Mouse (Mus musculus): Measurements from ENCODE around the gene Oit1. TPM values are rescaled to one million over a fixed set of nuclear protein-coding genes. Genes with fewer than 3 reads are reported as not detected.

Oit1 gene
- total RNA-seq, 2 experiments from 2014 or later, result 0.98 TPM; not detected in 1

GRCm38 (mm10) chr14:8335947-8336346 is 42.6 kb downstream of the Oit1 start:
- no peak for DNase-seq

GRCm38 (mm10) chr14:8334511-8334910 is 44.0 kb downstream of the Oit1 start:
- DNase-seq, result no peak

GRCm38 (mm10) chr14:8332314-8333252 is 46.0 kb downstream of the Oit1 start:
- no peak for DNase-seq

- peak; percentile 59 to 62 for DNase-seq
Observed at GRCm38 (mm10) chr14:8331307-8331905, 47.1 kb downstream of the Oit1 start.

GRCm38 (mm10) chr14:8330390-8330789 is 48.2 kb downstream of the Oit1 start:
- DNase-seq, result no peak

GRCm38 (mm10) chr14:8329552-8329951 is 49.0 kb downstream of the Oit1 start:
- no peak for DNase-seq

GRCm38 (mm10) chr14:8327371-8327770 is 51.2 kb downstream of the Oit1 start:
- DNase-seq, result peak in 1 of 2 experiments; percentile 44

GRCm38 (mm10) chr14:8326961-8327360 is 51.6 kb downstream of the Oit1 start:
- peak; percentile 27 to 42 for DNase-seq

GRCm38 (mm10) chr14:8325746-8326145 is 52.8 kb downstream of the Oit1 start:
- DNase-seq, result no peak

GRCm38 (mm10) chr14:8320528-8320927 is 58.0 kb downstream of the Oit1 start:
- DNase-seq, result no peak

GRCm38 (mm10) chr14:8317194-8318097 is 61.1 kb downstream of the Oit1 start, which contains the start of gene Fam107a:
Fam107a (minus strand) TSS chr14:8318023.
- no peak for DNase-seq

GRCm38 (mm10) chr14:8316366-8317193 is 62.0 kb downstream of the Oit1 start:
- no peak for DNase-seq

- DNase-seq, result no peak
Observed at GRCm38 (mm10) chr14:8315169-8315568, 63.4 kb downstream of the Oit1 start.

- no peak for DNase-seq
Observed at GRCm38 (mm10) chr14:8314536-8314935, 64.0 kb downstream of the Oit1 start.

GRCm38 (mm10) chr14:8313877-8314276 is 64.7 kb downstream of the Oit1 start:
- DNase-seq, result no peak

- DNase-seq, result peak; percentile 65 to 81
Observed at GRCm38 (mm10) chr14:8309621-8310141, 68.9 kb downstream of the Oit1 start.

- DNase-seq, result no peak
Observed at GRCm38 (mm10) chr14:8308650-8309049, 69.9 kb downstream of the Oit1 start.

- no peak for DNase-seq
Observed at GRCm38 (mm10) chr14:8306884-8307283, 71.7 kb downstream of the Oit1 start.

- no peak for DNase-seq
Observed at GRCm38 (mm10) chr14:8305014-8305413, 73.5 kb downstream of the Oit1 start.

GRCm38 (mm10) chr14:8304082-8304481 is 74.5 kb downstream of the Oit1 start:
- no peak for DNase-seq

- no peak for DNase-seq
Observed at GRCm38 (mm10) chr14:8302687-8303086, 75.9 kb downstream of the Oit1 start.

Data from heart, adult 18-20 months (tissue).